Mouse (Mus musculus) liver, embryonic 13.5 days (tissue): ENCODE measurements around the gene Aif1. TPM values are rescaled to one million over a fixed set of nuclear protein-coding genes. Genes with fewer than 3 reads are reported as not detected.

ENCODE experiments used
- ATAC-seq: fragments of 200-750 bp; cut with Nextera tagmentation; 2 replicates; pipeline ENCODE4 v1.8.0; 2017; ENCODE audit warnings: low read depth, mild to moderate bottlenecking, moderate number of reproducible peaks, moderate library complexity
- DNase-seq: peaks from one replicate; pipeline ENCODE4 v3.0.0; 2022
- H3K27ac ChIP-seq: fragments of 300-500 bp; sonication (generic); 2 replicates; pipeline ENCODE4 v1.5.1; 2015; ENCODE audit warnings: moderate library complexity, mild to moderate bottlenecking, inconsistent platforms
- H3K27me3 ChIP-seq: fragments of 300-500 bp; sonication (generic); 2 replicates; pipeline ENCODE4 v1.6.1; 2015; ENCODE audit warnings: mild to moderate bottlenecking, inconsistent platforms
- H3K36me3 ChIP-seq: fragments of 300-500 bp; sonication (generic); 2 replicates; pipeline ENCODE4 v1.6.1; 2015; ENCODE audit warnings: mild to moderate bottlenecking, inconsistent platforms
- H3K4me1 ChIP-seq: fragments of 300-500 bp; sonication (generic); replicated peaks from 2 replicates; pipeline ENCODE4 v1.6.1; 2015; ENCODE audit warnings: inconsistent platforms
- H3K4me2 ChIP-seq: fragments of 300-500 bp; sonication (generic); 2 replicates; pipeline ENCODE4 v1.6.1; 2015; ENCODE audit warnings: inconsistent platforms, mild to moderate bottlenecking, moderate library complexity
- H3K4me3 ChIP-seq: fragments of 300-500 bp; sonication (generic); replicated peaks from 2 replicates; pipeline ENCODE4 v1.5.1; 2015; ENCODE audit warnings: mild to moderate bottlenecking, inconsistent platforms
- H3K9ac ChIP-seq: fragments of 300-500 bp; sonication (generic); 2 replicates; pipeline ENCODE4 v1.6.1; 2015; ENCODE audit warnings: mild to moderate bottlenecking, inconsistent platforms
- H3K9me3 ChIP-seq: fragments of 300-500 bp; sonication (generic); replicated peaks from 2 replicates; pipeline ENCODE4 v1.6.1; 2016; ENCODE audit warnings: inconsistent platforms
- WGBS: fragments of 180-500 bp; shearing (Covaris S2); methylation state at CpG from one replicate; pipeline ENCODE4 v1.1.7; 2015; ENCODE audit not compliant: insufficient replicate concordance; 5-methylcytosine and 5-hydroxymethylcytosine counted together
- polyA plus RNA-seq: library from polyadenylated mRNA; unstranded; fragments of >200 nt; fragmentation: Nextera tagmentation; extraction: Ambion mirVana; gene quantifications from 2 replicates; pipeline ENCODE4 v1.2.1, GENCODE M21; 2015

Gene Aif1
- polyA plus RNA-seq, 1 experiment from 2014 or later: 17.4 TPM

DNA sequence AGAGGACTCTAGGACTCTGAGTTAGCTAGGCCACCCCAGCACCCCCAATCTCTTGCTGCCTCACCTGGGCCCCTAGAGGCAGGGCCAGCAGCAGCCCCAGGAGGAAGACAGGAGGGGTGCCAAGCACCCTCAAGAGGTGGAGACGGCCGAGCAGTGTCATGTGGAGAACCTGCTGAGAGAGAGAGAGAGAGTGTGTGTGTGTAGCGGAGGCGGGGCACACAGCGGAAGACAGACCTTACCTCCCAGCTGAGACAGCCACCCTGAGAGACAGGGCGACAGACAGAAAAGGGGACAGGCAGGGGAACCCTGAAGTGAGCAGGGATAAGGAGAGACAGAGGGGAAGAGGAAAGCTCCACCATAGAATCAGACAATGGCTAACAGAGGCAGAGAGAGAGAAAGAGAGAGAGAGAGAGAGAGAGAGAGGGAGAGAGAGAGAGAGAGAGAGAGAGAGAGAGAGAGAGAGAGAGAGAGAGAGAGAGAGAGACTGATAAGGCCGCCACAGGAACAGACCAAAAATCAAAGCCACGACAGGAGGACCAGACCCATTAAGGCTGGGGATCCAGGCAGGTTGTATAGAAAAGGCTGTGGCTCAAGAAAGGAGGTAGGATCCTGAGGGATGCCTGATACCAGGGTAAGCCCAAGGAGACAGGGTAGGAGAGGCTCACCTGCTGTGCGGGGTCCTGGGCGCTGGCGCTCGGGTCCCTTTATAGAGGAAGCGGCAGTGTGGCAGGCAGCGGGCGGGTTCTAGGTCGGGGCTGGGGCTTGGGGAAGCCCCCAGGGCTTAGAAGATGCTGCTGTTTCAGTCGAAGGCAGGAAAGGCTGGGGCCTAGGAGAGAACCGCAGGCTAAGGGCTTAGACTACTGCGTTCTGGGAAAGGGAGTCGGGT is 28.9 kb upstream of the Aif1 start, which contains the start of gene Lta:
Gene Lta (minus strand): TSS at position 858 of the 886 bp plus-strand sequence.
- Histone ChIP-seq H3K36me3 (no peaks in the 10 kb centered on the region), H3K27ac (no peak within 1 kb of the TSS), H3K27me3 (peaks cover 55% of the 10 kb centered on the region), H3K9ac (no peak within 1 kb of the TSS), H3K4me1 (peaks cover 14% of the 10 kb centered on the region; the same call in 1 of the 2 replicates), H3K9me3 (no peaks in the 10 kb centered on the region), H3K4me2 (no peak within 1 kb of the TSS), H3K4me3 (no peak within 1 kb of the TSS)
- DNase-seq: no peak
- no peak for ATAC-seq
- 32% methylated on average over 20 of the region's 20 CpGs for WGBS

DNA sequence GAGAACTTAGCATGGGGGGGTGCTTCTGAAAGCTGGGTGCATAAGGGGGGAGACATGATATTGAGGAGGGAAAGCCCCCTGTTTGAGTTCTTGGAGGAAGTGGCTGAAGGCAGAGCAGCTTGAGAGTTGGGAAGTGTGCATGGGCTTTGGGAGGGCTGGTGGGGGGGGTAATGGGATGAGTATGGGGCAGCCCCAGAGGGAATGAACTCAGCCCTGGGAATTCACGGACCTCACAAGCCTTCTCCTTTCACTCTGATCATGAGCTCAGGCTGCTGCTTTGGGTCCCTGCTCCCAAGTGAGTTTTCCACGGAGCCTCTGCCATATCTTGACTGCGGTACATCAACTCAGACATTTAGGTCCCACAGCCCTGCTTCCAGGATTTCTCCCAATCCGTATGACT is 26.6 kb upstream of the Aif1 start:
- no peak overlapping the region for H3K27ac ChIP-seq
- H3K4me2 ChIP-seq: 0 out of 2 replicates have a peak overlapping the region, but pooled peaks have one; percentile 38
- ATAC-seq (no peak), DNase-seq (no peak)
- H3K36me3 ChIP-seq: no peaks in the 10 kb centered on the region
- H3K4me1 ChIP-seq: peaks cover 14% of the 10 kb centered on the region; the same call in 1 of the 2 replicates
- WGBS: 63% methylated on average over 4 of the region's 4 CpGs
- H3K27me3 ChIP-seq: peaks cover 68% of the 10 kb centered on the region
- no peaks in the 10 kb centered on the region for H3K9me3 ChIP-seq
- no peak overlapping the region for H3K9ac ChIP-seq
- no peak overlapping the region for H3K4me3 ChIP-seq

DNA sequence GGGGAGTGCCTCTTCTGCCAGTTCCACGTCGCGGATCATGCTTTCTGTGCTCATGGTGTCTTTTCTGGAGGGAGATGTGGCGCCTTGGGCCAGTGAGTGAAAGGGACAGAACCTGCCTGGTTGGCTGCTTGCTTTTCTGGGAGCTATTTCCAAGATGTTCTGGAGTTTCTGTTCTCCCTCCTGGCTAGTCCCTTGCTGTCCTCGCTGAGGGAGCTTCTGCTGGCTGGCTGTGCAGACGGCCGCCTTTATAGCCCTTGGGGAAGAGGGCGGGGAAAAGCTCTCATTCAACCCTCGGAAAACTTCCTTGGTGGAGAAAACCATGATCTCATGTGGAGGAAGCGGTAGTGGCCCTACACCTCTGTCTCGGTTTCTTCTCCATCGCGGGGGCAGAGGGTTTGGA is 25.9 kb upstream of the Aif1 start, which contains the start of gene Tnf:
Gene Tnf (minus strand): TSS at position 221 of the 400 bp plus-strand sequence.
- Histone ChIP-seq H3K27me3 (peaks cover 72% of the 10 kb centered on the region), H3K4me1 (peaks cover 14% of the 10 kb centered on the region), H3K4me2 (peak within 1 kb of the TSS; percentile 38), H3K4me3 (peak within 1 kb of the TSS; percentile 41), H3K9me3 (no peaks in the 10 kb centered on the region), H3K27ac (no peak within 1 kb of the TSS), H3K36me3 (no peaks in the 10 kb centered on the region), H3K9ac (no peak within 1 kb of the TSS)
- no peak for ATAC-seq
- 10% methylated on average over 13 of the region's 13 CpGs for WGBS
- DNase-seq: no peak

DNA sequence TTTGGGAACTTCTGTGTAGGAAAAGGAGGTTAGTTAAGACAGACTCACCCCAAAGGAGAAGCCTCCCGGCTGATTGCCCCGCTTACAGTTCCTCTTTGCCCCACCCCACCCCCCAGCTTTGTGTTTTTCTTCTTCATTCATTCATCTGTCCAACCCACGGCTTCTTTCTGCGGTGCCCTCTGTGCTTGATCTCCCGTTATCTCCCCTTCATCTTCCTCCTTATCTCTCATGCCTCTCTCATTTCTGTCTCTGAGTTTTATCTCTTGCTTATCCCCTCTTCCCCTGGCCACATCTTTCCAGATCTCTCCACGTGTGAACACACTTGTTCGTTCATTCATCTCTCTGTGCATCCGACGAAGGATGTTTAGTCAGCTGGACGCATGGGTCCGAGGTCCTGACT is 25.3 kb upstream of the Aif1 start:
- H3K9me3 ChIP-seq: no peaks in the 10 kb centered on the region
- WGBS: 15% methylated on average over 11 of the region's 11 CpGs
- H3K4me1 ChIP-seq: peaks cover 20% of the 10 kb centered on the region
- ATAC-seq: no peak
- peaks cover 78% of the 10 kb centered on the region for H3K27me3 ChIP-seq
- no peak overlapping the region for H3K9ac ChIP-seq
- H3K27ac ChIP-seq: no peak overlapping the region
- H3K4me2 ChIP-seq: peak overlapping the region; percentile 38
- H3K36me3 ChIP-seq: no peaks in the 10 kb centered on the region
- H3K4me3 ChIP-seq: peak overlapping the region; percentile 41
- no peak for DNase-seq

DNA sequence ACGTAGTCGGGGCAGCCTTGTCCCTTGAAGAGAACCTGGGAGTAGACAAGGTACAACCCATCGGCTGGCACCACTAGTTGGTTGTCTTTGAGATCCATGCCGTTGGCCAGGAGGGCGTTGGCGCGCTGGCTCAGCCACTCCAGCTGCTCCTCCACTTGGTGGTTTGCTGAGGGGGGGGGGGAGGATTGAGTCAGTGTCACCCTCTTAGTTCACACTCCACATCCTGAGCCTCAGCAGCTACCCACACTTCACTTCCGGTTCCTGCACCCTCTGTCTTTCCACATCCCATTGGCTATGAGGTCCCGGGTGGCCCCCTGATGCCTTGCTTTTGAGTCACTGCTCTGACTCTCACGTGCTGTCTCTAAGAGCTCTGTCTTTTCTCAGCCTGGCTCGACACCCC is 24.5 kb upstream of the Aif1 start:
- no peak overlapping the region for H3K27ac ChIP-seq
- H3K9me3 ChIP-seq: no peaks in the 10 kb centered on the region
- no peaks in the 10 kb centered on the region for H3K36me3 ChIP-seq
- 32% methylated on average over 11 of the region's 11 CpGs for WGBS
- 0 out of 2 replicates have a peak, but pooled peaks have one; percentile 9 for ATAC-seq
- H3K4me1 ChIP-seq: peaks cover 27% of the 10 kb centered on the region
- DNase-seq: no peak
- H3K27me3 ChIP-seq: peaks cover 85% of the 10 kb centered on the region
- peak overlapping the region; percentile 38 for H3K4me2 ChIP-seq
- H3K4me3 ChIP-seq: no peak overlapping the region; the same call in 1 of the 2 replicates
- no peak overlapping the region for H3K9ac ChIP-seq

DNA sequence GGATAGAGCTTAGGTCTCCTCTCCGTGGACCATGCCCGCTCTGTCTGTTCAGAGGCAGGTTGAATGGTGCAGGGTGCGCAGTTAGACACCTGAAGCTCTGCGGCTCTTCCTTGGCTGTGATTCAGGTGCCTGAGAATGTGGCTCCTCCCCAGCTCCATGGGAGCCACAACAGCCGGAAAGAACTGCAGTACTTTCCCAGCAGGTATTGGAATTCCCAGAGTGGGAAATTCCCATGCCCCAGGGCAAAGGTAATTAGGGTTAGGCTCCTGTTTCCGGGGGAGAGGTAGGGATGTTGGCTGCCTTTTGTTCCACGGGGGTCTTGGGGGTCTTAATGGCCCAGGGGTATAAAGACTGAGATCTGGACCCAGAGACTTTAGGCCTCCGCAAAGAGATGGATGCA is 23.1 kb upstream of the Aif1 start:
- DNase-seq (no peak), ATAC-seq (no peak)
- WGBS: 59% methylated on average over 8 of the region's 8 CpGs
- Histone ChIP-seq H3K4me3 (no peak overlapping the region), H3K4me2 (no peak overlapping the region), H3K36me3 (no peaks in the 10 kb centered on the region), H3K27ac (no peak overlapping the region), H3K9ac (no peak overlapping the region), H3K27me3 (peaks cover 85% of the 10 kb centered on the region), H3K4me1 (peaks cover 41% of the 10 kb centered on the region), H3K9me3 (no peaks in the 10 kb centered on the region)

DNA sequence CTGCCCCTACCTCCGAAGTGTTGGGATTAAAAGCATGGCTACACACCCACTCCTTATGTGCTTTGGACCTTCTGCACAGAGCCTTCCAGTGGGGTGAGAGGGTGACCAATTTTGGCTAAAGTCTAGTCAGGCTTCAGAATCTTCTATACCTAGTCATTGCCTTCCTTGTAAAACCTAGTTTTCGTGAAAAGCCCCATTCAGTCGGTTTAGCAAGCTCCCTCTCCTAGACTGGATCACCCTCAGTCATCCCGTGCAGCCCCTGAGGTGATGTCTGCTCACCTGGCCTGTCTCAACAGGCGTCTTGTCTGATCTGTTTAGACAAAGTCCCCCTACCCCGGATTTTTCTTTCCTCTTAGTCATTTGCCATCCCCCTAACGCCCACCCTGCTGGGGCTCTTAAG is 22.2 kb upstream of the Aif1 start:
- H3K27me3 ChIP-seq: peaks cover 80% of the 10 kb centered on the region
- ATAC-seq: no peak
- 54% methylated on average over 7 of the region's 7 CpGs for WGBS

DNA sequence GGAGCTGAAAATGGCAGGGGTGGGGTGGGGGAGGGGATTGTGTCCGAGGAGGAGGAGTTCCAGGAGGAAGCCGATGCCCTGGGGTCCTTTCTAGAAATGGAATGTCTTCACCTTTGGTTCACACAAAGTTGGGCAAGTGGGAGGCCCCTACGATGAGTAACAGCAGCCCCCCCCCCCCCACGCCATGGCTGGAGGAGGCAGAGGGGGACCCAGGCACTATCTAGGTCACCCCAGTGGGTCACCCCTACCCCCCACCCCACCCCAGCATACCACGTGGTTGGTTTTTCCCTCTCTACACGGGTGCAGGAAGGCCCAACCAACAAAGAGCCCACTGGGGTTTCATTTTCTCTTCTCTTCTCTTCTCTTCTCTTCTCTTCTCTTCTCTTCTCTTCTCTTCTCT is 21.3 kb upstream of the Aif1 start:
- Histone ChIP-seq H3K4me3 (no peak overlapping the region), H3K36me3 (no peaks in the 10 kb centered on the region), H3K9ac (no peak overlapping the region), H3K27me3 (peaks cover 71% of the 10 kb centered on the region), H3K4me1 (peaks cover 44% of the 10 kb centered on the region), H3K9me3 (no peaks in the 10 kb centered on the region), H3K27ac (no peak overlapping the region), H3K4me2 (no peak overlapping the region)
- DNase-seq (no peak), ATAC-seq (no peak)
- WGBS: 18% methylated on average over 5 of the region's 6 CpGs

More for the DNA sequence above, 22.2 kb upstream of the Aif1 start:
- no peak overlapping the region for H3K9ac ChIP-seq
- no peaks in the 10 kb centered on the region for H3K9me3 ChIP-seq
- H3K4me3 ChIP-seq: no peak overlapping the region
- H3K27ac ChIP-seq: no peak overlapping the region
- H3K36me3 ChIP-seq: no peaks in the 10 kb centered on the region
- no peak overlapping the region for H3K4me2 ChIP-seq
- DNase-seq: no peak
- H3K4me1 ChIP-seq: peaks cover 44% of the 10 kb centered on the region

DNA sequence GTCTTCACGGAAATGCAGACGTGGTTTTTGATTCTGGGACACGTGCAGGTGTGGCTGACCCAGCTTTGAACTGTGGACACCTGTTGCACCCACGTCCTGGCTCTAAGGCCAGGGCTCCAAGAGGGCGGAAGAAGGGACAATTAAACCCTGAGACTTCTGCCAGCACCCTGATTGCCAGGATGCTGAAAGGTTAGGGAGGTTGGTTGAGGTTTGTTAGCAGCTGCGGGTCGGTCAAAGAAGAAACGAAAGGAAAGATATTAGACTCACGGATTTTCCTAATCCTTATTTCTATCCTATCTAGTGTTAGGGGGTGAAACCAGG is 20.4 kb upstream of the Aif1 start:
- Histone ChIP-seq H3K4me2 (peak overlapping the region; percentile 80), H3K4me3 (peak overlapping the region; percentile 57), H3K27me3 (peaks cover 62% of the 10 kb centered on the region), H3K9ac (peak overlapping the region; percentile 62; the same call in 1 of the 2 replicates), H3K4me1 (peaks cover 39% of the 10 kb centered on the region), H3K9me3 (no peaks in the 10 kb centered on the region), H3K27ac (no peak overlapping the region), H3K36me3 (no peaks in the 10 kb centered on the region)
- WGBS: 35% methylated on average over 9 of the region's 9 CpGs
- ATAC-seq (no peak), DNase-seq (no peak)

DNA sequence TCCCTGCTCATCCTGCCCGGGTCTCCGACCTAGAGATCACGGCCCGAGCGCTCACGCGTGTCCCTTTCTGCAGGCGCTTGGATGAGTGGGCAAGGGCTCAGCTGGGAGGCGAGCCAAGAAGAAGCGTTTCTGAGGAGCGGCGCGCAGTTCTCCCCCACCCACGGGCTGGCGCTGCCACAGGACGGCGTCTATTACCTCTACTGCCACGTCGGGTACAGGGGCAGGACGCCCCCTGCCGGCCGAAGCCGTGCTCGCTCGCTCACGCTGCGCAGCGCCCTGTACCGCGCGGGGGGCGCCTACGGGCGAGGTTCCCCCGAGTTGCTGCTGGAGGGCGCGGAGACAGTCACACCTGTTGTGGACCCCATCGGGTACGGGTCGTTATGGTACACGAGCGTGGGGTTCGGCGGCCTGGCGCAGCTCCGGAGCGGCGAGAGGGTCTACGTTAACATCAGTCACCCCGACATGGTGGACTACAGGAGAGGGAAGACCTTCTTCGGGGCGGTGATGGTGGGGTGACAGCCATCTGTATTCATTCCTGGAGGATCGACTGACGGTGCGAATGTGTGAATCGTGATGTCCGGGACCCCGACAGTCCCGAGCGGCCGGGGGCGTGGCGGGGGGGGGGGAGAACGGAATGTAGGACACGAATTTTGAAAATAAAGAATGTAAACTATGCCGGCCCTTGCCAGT is 19.9 kb upstream of the Aif1 start:
- Histone ChIP-seq H3K9ac (peak overlapping the region; percentile 62), H3K27me3 (peaks cover 57% of the 10 kb centered on the region), H3K27ac (no peak overlapping the region), H3K4me2 (peak overlapping the region; percentile 80), H3K4me3 (peak overlapping the region; percentile 57), H3K9me3 (no peaks in the 10 kb centered on the region), H3K4me1 (peaks cover 35% of the 10 kb centered on the region), H3K36me3 (no peaks in the 10 kb centered on the region)
- ATAC-seq (peak; percentile 76), DNase-seq (peak; percentile 66)
- WGBS: 2% methylated on average over 66 of the region's 66 CpGs

DNA sequence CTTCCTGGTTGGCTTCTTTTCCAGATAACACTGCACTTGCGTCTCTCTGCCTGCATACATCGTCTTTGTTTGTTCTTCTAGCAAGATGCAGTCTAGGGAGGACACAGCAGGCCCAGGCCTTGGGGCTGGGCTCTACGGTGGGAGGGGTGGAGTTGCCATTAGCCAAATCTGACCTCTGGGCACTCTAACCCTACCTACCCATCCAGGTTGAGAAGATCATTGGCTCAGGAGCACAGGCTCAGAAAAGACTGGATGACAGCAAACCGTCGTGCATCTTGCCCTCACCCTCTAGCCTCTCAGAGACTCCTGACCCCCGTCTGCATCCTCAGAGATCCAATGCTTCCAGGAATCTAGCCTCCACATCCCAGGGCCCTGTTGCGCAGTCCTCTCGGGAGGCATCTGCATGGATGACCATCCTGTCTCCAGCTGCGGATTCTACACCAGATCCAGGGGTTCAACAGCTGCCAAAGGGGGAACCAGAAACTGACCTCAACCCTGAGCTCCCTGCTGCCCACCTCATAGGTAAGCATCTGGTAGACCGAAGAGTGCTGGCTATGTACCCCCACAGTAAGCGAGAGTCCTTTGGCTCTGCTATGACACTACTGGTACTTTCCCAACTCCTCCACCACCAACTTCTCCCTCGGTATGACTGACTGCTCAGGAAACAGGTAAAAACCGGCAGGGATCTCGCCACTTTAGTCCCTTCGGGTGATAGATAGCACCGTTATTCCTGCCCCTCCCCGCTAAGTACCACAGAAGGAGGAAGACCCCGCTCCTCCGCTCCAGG is 19.2 kb upstream of the Aif1 start:
- Histone ChIP-seq H3K27ac (no peak overlapping the region), H3K36me3 (no peaks in the 10 kb centered on the region), H3K9ac (peak overlapping the region; percentile 62), H3K27me3 (peaks cover 51% of the 10 kb centered on the region), H3K9me3 (no peaks in the 10 kb centered on the region), H3K4me3 (peak overlapping the region; percentile 57), H3K4me1 (peaks cover 34% of the 10 kb centered on the region), H3K4me2 (peak overlapping the region; percentile 80)
- WGBS: 35% methylated on average over 19 of the region's 19 CpGs
- ATAC-seq (0 out of 2 replicates have a peak, but pooled peaks have one; percentile 17), DNase-seq (no peak)
